Mouse (Mus musculus) small intestine, adult 2 months (tissue): ENCODE data around the gene Oca2.

Experiments
- CTCF ChIP-seq: fragments of 200-500 bp; IDR thresholded peaks from 2 replicates; pipeline ENCODE4 v1.5.1; 2012; ENCODE audit warnings: low read depth, mild to moderate bottlenecking, control low read depth, inconsistent platforms, low read length, moderate library complexity, mixed read lengths; ENCODE audit not compliant: insufficient replicate concordance, insufficient read length; ENCODE audit errors: extremely low read depth
- POLR2A ChIP-seq: fragments of 200-500 bp; IDR thresholded peaks from 2 replicates; pipeline ENCODE4 v1.6.1; 2012; ENCODE audit warnings: low read depth, mild to moderate bottlenecking, control low read depth, inconsistent platforms, low read length, moderate library complexity

GRCm38 (mm10) chr7:56551804-56552203 is 312.2 kb downstream of the Oca2 start:
- TF ChIP-seq CTCF (no peak), POLR2A (no peak)
